ENCODE assay signal across 9 mouse cellular contexts in the genomic region with DNA sequence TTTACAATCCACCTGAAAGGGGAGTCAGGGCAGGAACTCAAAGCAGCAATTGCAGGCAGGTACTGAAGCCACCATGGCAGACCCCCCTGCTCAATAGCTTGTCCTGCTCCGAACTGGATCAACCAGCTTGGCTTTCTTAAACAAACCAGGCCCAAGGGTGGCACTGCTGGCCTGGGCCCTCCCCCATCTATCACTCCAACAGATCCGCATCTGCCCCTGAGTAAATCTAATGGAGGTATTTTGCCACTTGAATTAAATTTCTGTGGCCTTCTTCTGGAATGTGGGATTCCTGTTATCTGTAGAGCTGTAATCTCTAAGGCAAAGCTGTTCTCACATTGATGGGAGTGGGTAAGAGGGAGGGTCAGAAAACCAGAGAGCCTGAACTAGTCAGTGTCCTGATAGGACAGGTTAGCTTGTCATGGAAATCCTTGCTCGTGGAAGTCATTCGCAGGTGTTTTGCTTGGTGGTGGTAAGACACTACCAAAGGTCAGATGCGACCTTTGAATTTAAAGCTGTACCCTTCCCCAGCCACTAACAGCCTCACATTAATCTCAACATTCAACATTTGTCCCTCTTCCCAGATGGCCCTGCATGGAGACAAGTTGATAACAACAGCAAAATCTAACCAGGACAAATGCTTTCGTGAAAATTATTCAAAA. TPM values are rescaled to one million over a fixed set of nuclear protein-coding genes. Genes with fewer than 3 reads are reported as not detected.
A peak's percentile ranks its signal among the peaks of the same experiment; 100 is the strongest.
DNase-seq lines count a peak whose midpoint lies in the region; ATAC-seq and TF ChIP-seq lines count a peak whose summit lies in the region.
"Had no signal": no experiment of that assay in that cellular context is flagged by ENCODE, and none has a peak within 500 bp of the region (broad histone marks: within the 10 kb centered on the region; RNA-seq: fewer than 3 reads in every experiment).

No protein-coding gene starts in this region.

- H3K4me3 ChIP-seq in layer of hippocampus, adult 2 months: peak overlapping the region; percentile 65
- peak overlapping the region; percentile 90 for H3K4me3 ChIP-seq in heart, postnatal 0 days (ENCODE audit: low read depth, low read length)

- no peak for DNase-seq in layer of hippocampus, adult 2 months (ENCODE audit: low spot score in 2 of 2)
- DNase-seq in layer of hippocampus, postnatal 25 days (ENCODE audit: extremely low spot score in 1 of 2, low spot score in 1 of 2): no peak
- DNase-seq in ZHBTc4 (ENCODE audit: low read depth, low spot score): peak; percentile 29
- DNase-seq in heart, postnatal 0 days (ENCODE audit: low spot score): no peak
- peak; percentile 2 for DNase-seq in lung, postnatal 10 days
- no peak for DNase-seq in layer of hippocampus, adult 9-10 months (ENCODE audit: low spot score)
- DNase-seq in gastrocnemius, postnatal 25 days: no peak
- no peak for DNase-seq in left cerebral cortex, postnatal 25 days (ENCODE audit: low spot score in 2 of 2)

- peak overlapping the region; percentile 77 for H3K4me2 ChIP-seq in heart, postnatal 0 days (ENCODE audit: low read depth, low read length)

- TF ChIP-seq EP300 in heart, postnatal 0 days (IDR thresholded peaks at IDR 0.05; ENCODE audit: low read depth): no peak

- H3K36me3 ChIP-seq in heart, postnatal 0 days (replicated peaks; ENCODE audit: control insufficient read depth, insufficient read depth, low read length): no peaks in the 10 kb centered on the region; the same call in none of the 2 replicates

- intact Hi-C loops in left cerebral cortex, postnatal 25 days (cut with DNase I): no loop called here

- no peak for ATAC-seq in heart, postnatal 0 days (ENCODE audit: insufficient read depth, low read depth)

- WGBS in heart, postnatal 0 days: 32% methylated on average over 6 of the region's 6 CpGs

- H3K9me3 ChIP-seq in heart, postnatal 0 days (replicated peaks; ENCODE audit: control insufficient read depth, low read length): no peaks in the 10 kb centered on the region

- TF ChIP-seq CTCF in layer of hippocampus, adult 2 months (conservative IDR thresholded peaks at IDR 0.05): no peak
- no peak for TF ChIP-seq CTCF in heart, postnatal 0 days (IDR thresholded peaks at IDR 0.05; ENCODE audit: low read depth)

- no peaks in the 10 kb centered on the region for H3K27me3 ChIP-seq in heart, postnatal 0 days (ENCODE audit: control insufficient read depth, insufficient read depth, low read length)

- H3K9ac ChIP-seq in heart, postnatal 0 days (replicated peaks; ENCODE audit: low read depth, low read length): peak overlapping the region; percentile 84

- peak overlapping the region; percentile 78; the same call in 1 of the 2 replicates for H3K27ac ChIP-seq in layer of hippocampus, adult 2 months
- H3K27ac ChIP-seq in heart, postnatal 0 days (ENCODE audit: low read depth): peak overlapping the region; percentile 87

- peaks cover 6% of the 10 kb centered on the region for H3K4me1 ChIP-seq in heart, postnatal 0 days (ENCODE audit: control insufficient read depth, insufficient read depth)

RNA-seq across cellular contexts. Expression of gene Gm6899, which starts 0.5 kb away (rescaled TPM):
- not detected for total RNA-seq in layer of hippocampus, adult 2 months (2021)
- total RNA-seq in layer of hippocampus, postnatal 25 days (2021): not detected
- total RNA-seq in heart, postnatal 0 days (2014; rRNA removed; ENCODE audit: low replicate concordance): not detected in 2 replicates
- polyA plus RNA-seq in heart, postnatal 0 days (2015; fragmentation: Nextera tagmentation; extraction: Ambion mirVana): not detected in 2 replicates
- not detected for total RNA-seq in gastrocnemius, postnatal 25 days (2021)
- total RNA-seq in left cerebral cortex, postnatal 25 days (2021): not detected
- total RNA-seq: common myeloid progenitor, adult 5-6 weeks had no signal

RNA-seq across cellular contexts. Expression of gene Vrk2, which starts 1.3 kb away (rescaled TPM):
- 1 to 10 TPM; 3.5 to 4.9 TPM for total RNA-seq in layer of hippocampus, adult 2 months (2021)
- total RNA-seq in layer of hippocampus, postnatal 25 days (2021): 1 to 10 TPM; 2.4 to 4.4 TPM
- 4.3 and 6.5 TPM in 2 replicates for total RNA-seq in heart, postnatal 0 days (2014; rRNA removed; ENCODE audit: low replicate concordance)
- polyA plus RNA-seq in heart, postnatal 0 days (2015; fragmentation: Nextera tagmentation; extraction: Ambion mirVana): 10.0 and 11.1 TPM in 2 replicates
- total RNA-seq in gastrocnemius, postnatal 25 days (2021): 1 to 10 TPM; 6.2 to 9.1 TPM
- total RNA-seq in left cerebral cortex, postnatal 25 days (2021): 1 to 10 TPM; 2.4 to 3.7 TPM

Comparison
In these comparisons a context has a peak if more than half of its experiments do, and no peak if none do; other contexts are left out.
1. DNase-seq: peak in ZHBTc4 (single experiment) and lung, postnatal 10 days (single experiment); none in layer of hippocampus, adult 2 months (0 of 2), layer of hippocampus, postnatal 25 days (0 of 2), heart, postnatal 0 days (single experiment), layer of hippocampus, adult 9-10 months (single experiment), gastrocnemius, postnatal 25 days (single experiment) and left cerebral cortex, postnatal 25 days (0 of 2).